Mouse (Mus musculus) kidney, adult 8-10 months (tissue): ENCODE results near the gene Hdgf.
"Not testable (repeated sequence)": the region's sequence is repeated elsewhere in the genome, so short reads cannot be mapped to it uniquely, and the experiment has no call there.

ENCODE experiments used
- DNase-seq, 2 experiments: peaks; one replicate each; pipeline ENCODE4 v3.0.0; 2022

The Hdgf gene

GRCm38 (mm10) chr3:87905880-87906485 is at the start of gene Hdgf:
Gene Hdgf, plus strand, starts transcription at chr3:87906321.
- DNase-seq: peak; percentile 94 to 95

- no peak for DNase-seq
Measured at GRCm38 (mm10) chr3:87857666-87858065, 48.5 kb upstream of the Hdgf start.

GRCm38 (mm10) chr3:87859813-87860212 is 46.3 kb upstream of the Hdgf start:
- peak; percentile 55 to 71 for DNase-seq

GRCm38 (mm10) chr3:87864111-87864510 is 42.0 kb upstream of the Hdgf start:
- not testable (repeated sequence) for DNase-seq

- no peak for DNase-seq
Measured at GRCm38 (mm10) chr3:87877730-87878129, 28.4 kb upstream of the Hdgf start.

- DNase-seq: no peak
Measured at GRCm38 (mm10) chr3:87884291-87884690, 21.8 kb upstream of the Hdgf start.

GRCm38 (mm10) chr3:87884708-87885251 is 21.3 kb upstream of the Hdgf start:
- DNase-seq: peak in 1 of 2 experiments; percentile 35

GRCm38 (mm10) chr3:87885281-87886003 is 20.7 kb upstream of the Hdgf start, which contains the start of gene Prcc:
Gene Prcc, minus strand, starts transcription at chr3:87885608.
- peak; percentile 96 to 99 for DNase-seq

- no peak for DNase-seq
Measured at GRCm38 (mm10) chr3:87886004-87886365, 20.1 kb upstream of the Hdgf start.

GRCm38 (mm10) chr3:87886416-87886815 is 19.7 kb upstream of the Hdgf start:
- no peak for DNase-seq

GRCm38 (mm10) chr3:87887400-87887799 is 18.7 kb upstream of the Hdgf start:
- DNase-seq: not testable (repeated sequence)

GRCm38 (mm10) chr3:87891481-87891880 is 14.6 kb upstream of the Hdgf start:
- no peak for DNase-seq

- no peak for DNase-seq
Measured at GRCm38 (mm10) chr3:87893367-87893905, 12.7 kb upstream of the Hdgf start.

GRCm38 (mm10) chr3:87899266-87899665 is 6.9 kb upstream of the Hdgf start:
- DNase-seq: no peak

- no peak for DNase-seq
Measured at GRCm38 (mm10) chr3:87899776-87900175, 6.3 kb upstream of the Hdgf start.

- no peak for DNase-seq
Measured at GRCm38 (mm10) chr3:87901036-87901624, 5.0 kb upstream of the Hdgf start.

GRCm38 (mm10) chr3:87901959-87902358 is 4.2 kb upstream of the Hdgf start:
- DNase-seq: not testable (repeated sequence)

- no peak for DNase-seq
Measured at GRCm38 (mm10) chr3:87903821-87904220, 2.3 kb upstream of the Hdgf start.

GRCm38 (mm10) chr3:87906601-87906980 is 470 bp downstream of the Hdgf start:
- peak; percentile 57 to 58 for DNase-seq

- DNase-seq: peak in 1 of 2 experiments; percentile 51
Measured at GRCm38 (mm10) chr3:87906981-87907857, 1.1 kb downstream of the Hdgf start.

GRCm38 (mm10) chr3:87907906-87908305 is 1.8 kb downstream of the Hdgf start:
- DNase-seq: peak; percentile 45 to 72

GRCm38 (mm10) chr3:87909381-87909780 is 3.3 kb downstream of the Hdgf start:
- no peak for DNase-seq
